25 mouse cellular contexts compared by ENCODE assay signal in the genomic region with DNA sequence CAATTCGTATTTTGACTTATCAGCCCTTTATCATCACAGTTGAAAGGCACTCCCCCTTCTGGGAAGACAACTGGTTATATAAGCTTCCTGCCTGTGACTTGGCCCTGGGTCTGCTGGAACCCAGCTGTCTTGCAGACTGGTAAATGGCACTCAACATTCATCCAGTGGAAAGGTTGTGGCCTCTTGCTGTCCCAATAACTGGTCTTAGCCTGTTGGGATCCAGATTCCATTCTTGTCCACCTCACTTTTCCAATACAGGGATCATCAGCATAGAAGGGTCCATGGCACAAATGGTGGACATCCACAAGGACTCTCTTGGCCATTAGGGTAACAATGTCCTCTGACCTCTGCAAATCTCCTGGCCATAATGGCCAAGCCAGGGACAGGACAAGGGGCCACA. TPM values are rescaled to one million over a fixed set of nuclear protein-coding genes. Genes with fewer than 3 reads are reported as not detected.
DNase-seq lines count a peak whose midpoint lies in the region; ATAC-seq and TF ChIP-seq lines count a peak whose summit lies in the region.
"Had no signal": no experiment of that assay in that cellular context is flagged by ENCODE, and none has a peak within 500 bp of the region (broad histone marks: within the 10 kb centered on the region; RNA-seq: fewer than 3 reads in every experiment).

No protein-coding gene starts in this region.

- no peaks in the 10 kb centered on the region for H3K9me3 ChIP-seq in lung, postnatal 0 days (ENCODE audit: low read length)
- H3K9me3 ChIP-seq: G1E had no signal

- no peak overlapping the region for H3K9ac ChIP-seq in lung, postnatal 0 days (replicated peaks; ENCODE audit: low read depth)

- intact Hi-C loops in heart, postnatal 10 days (cut with DNase I) = no loop called here

- no peak for TF ChIP-seq CTCF in lung, postnatal 0 days (IDR thresholded peaks at IDR 0.05)

- no peak overlapping the region for H3K4me2 ChIP-seq in lung, postnatal 0 days (replicated peaks; ENCODE audit: low read depth, low read length)

- H3K27ac ChIP-seq in lung, postnatal 0 days (ENCODE audit: low read length) = no peak overlapping the region

- no peaks in the 10 kb centered on the region for H3K36me3 ChIP-seq in lung, postnatal 0 days (ENCODE audit: insufficient read depth, low read length)
- H3K36me3 ChIP-seq: G1E had no signal

- DNase-seq in heart, adult 11 months = peak; percentile 93
- DNase-seq in heart, postnatal 10 days = no peak
- peak; percentile 21 for DNase-seq in lung, postnatal 36 days
- DNase-seq in lung, postnatal 0 days (ENCODE audit: low spot score) = no peak
- peak; percentile 16 for DNase-seq in induced T-regulatory cell, adult 2 months (ENCODE audit: low read depth)
- DNase-seq in embryo, embryonic 9.5 days (ENCODE audit: extremely low spot score) = no peak
- DNase-seq: adrenal gland, adult 2 months; adrenal gland, adult 8-10 months; adrenal gland, postnatal 10 days; adrenal gland, postnatal 14 days; adrenal gland, postnatal 25 days; adrenal gland, postnatal 36 days; B cell, adult 2 months; cerebellum, adult 11 months; cerebellum, adult 11-12 months; cerebellum, adult 18-20 months had no signal

- H3K4me3 ChIP-seq in lung, postnatal 0 days (ENCODE audit: low read depth, low read length) = no peak overlapping the region

- ATAC-seq in lung, postnatal 0 days = no peak
- ATAC-seq: activated CD4-positive, CD25-positive, alpha-beta regulatory T cell, adult 4 months; CD4-positive, CD25-positive, alpha-beta regulatory T cell, adult 4 months; Patski had no signal

- WGBS in lung, postnatal 0 days = 38% methylated on average over 1 of the region's 1 CpGs

- TF ChIP-seq EP300 in lung, postnatal 0 days (IDR thresholded peaks at IDR 0.05) = no peak

- H3K4me1 ChIP-seq in lung, postnatal 0 days (ENCODE audit: insufficient read depth, low read depth, low read length) = no peaks in the 10 kb centered on the region

- H3K27me3 ChIP-seq in lung, postnatal 0 days (replicated peaks; ENCODE audit: insufficient read depth, low read length) = no peaks in the 10 kb centered on the region
- H3K27me3 ChIP-seq: Patski had no signal

RNA-seq across cellular contexts. Expression of a gene that starts 15.0 kb away (rescaled TPM):
- total RNA-seq in heart, postnatal 10 days (2021) = 1 to 10 TPM; 4.4 to 5.4 TPM
- polyA plus RNA-seq in lung, postnatal 0 days (2015; fragmentation: Nextera tagmentation; extraction: Ambion mirVana) = 5.4 and 5.8 TPM in 2 replicates
- total RNA-seq: MEL had no signal
- polyA plus RNA-seq: G1E had no signal

RNA-seq across cellular contexts. Expression of a gene that starts 40.7 kb away (rescaled TPM):
- not detected for total RNA-seq in heart, postnatal 10 days (2021)
- not detected in 2 replicates for polyA plus RNA-seq in lung, postnatal 0 days (2015; fragmentation: Nextera tagmentation; extraction: Ambion mirVana)
- total RNA-seq: adrenal gland, adult 18-20 months; adrenal gland, adult 2 months; adrenal gland, adult 8-10 months; adrenal gland, postnatal 14 days; adrenal gland, postnatal 25 days; adrenal gland, postnatal 36 days; adrenal gland, postnatal 4 days; G1E; MEL had no signal
- polyA plus RNA-seq: C2C12 had no signal

RNA-seq across cellular contexts. Expression of a gene that starts 42.3 kb away (rescaled TPM):
- not detected for total RNA-seq in heart, postnatal 10 days (2021)
- polyA plus RNA-seq in lung, postnatal 0 days (2015; fragmentation: Nextera tagmentation; extraction: Ambion mirVana) = 0.36 TPM in 1 of 2 replicates, not detected in the other
- total RNA-seq: MEL had no signal
- polyA plus RNA-seq: activated CD4-positive, CD25-positive, alpha-beta regulatory T cell, adult 4 months; brain, embryonic 14.5 days; C2C12; CD4-positive, CD25-positive, alpha-beta regulatory T cell, adult 4 months; G1E had no signal

Comparison
In these comparisons a context has a peak if more than half of its experiments do, and no peak if none do; other contexts are left out.
1. DNase-seq: peak in heart, adult 11 months (single experiment), lung, postnatal 36 days (single experiment) and induced T-regulatory cell, adult 2 months (single experiment); none in heart, postnatal 10 days (0 of 2), lung, postnatal 0 days (single experiment) and embryo, embryonic 9.5 days (single experiment).